Mouse (Mus musculus) embryonic facial prominence, embryonic 14.5 days (tissue): ENCODE measurements at regions not wholly inside any gene's neighbourhood (a gene's known extent, or its start where the extent isn't known, plus 50 kb on each side); places are given as distances from the start of the nearest gene placed in this dataset.

ENCODE experiments used
- ATAC-seq: fragments of 200-750 bp; cut with Nextera tagmentation; 2 replicates; pipeline ENCODE4 v1.8.0; 2017; ENCODE audit warnings: low read depth, moderate number of reproducible peaks, moderate TSS enrichment
- DNase-seq: peaks from one replicate; pipeline ENCODE4 v3.0.0-alpha.2; 2015; ENCODE audit warnings: low spot score
- H3K27ac ChIP-seq: fragments of 300-500 bp; sonication (generic); replicated peaks from 2 replicates; pipeline ENCODE4 v1.5.1; 2014; ENCODE audit warnings: low read depth, mild to moderate bottlenecking, low read length, moderate library complexity
- H3K27me3 ChIP-seq: fragments of 300-500 bp; sonication (generic); replicated peaks from 2 replicates; pipeline ENCODE4 v1.6.1; 2014; ENCODE audit warnings: low read length; ENCODE audit not compliant: control insufficient read depth, insufficient read depth
- H3K36me3 ChIP-seq: fragments of 300-500 bp; sonication (generic); 2 replicates; pipeline ENCODE4 v1.6.1; 2014; ENCODE audit warnings: low read length, mixed read lengths; ENCODE audit not compliant: control insufficient read depth, insufficient read depth
- H3K4me1 ChIP-seq: fragments of 300-500 bp; sonication (generic); 2 replicates; pipeline ENCODE4 v1.6.1; 2014; ENCODE audit warnings: antibody characterized with exemption, low read length; ENCODE audit not compliant: control insufficient read depth, insufficient read depth
- H3K4me2 ChIP-seq: fragments of 300-500 bp; sonication (generic); 2 replicates; pipeline ENCODE4 v1.6.1; 2014; ENCODE audit warnings: low read depth, mild to moderate bottlenecking, low read length, moderate library complexity, mixed read lengths
- H3K4me3 ChIP-seq: fragments of 300-500 bp; sonication (generic); 2 replicates; pipeline ENCODE4 v1.5.1; 2014; ENCODE audit warnings: low read depth, mild to moderate bottlenecking, low read length
- H3K9ac ChIP-seq: fragments of 300-500 bp; sonication (generic); 2 replicates; pipeline ENCODE4 v1.6.1; 2014; ENCODE audit warnings: low read depth, mild to moderate bottlenecking, low read length, moderate library complexity, mixed read lengths
- H3K9me3 ChIP-seq: fragments of 300-500 bp; sonication (generic); 2 replicates; pipeline ENCODE4 v1.6.1; 2016; ENCODE audit warnings: low read length; ENCODE audit not compliant: control insufficient read depth
- WGBS: fragments of 180-500 bp; shearing (Covaris S2); extraction: QIAGEN DNeasy Blood & Tissue Kit; methylation state at CpG from one replicate; pipeline ENCODE4 v1.1.7; 2014; 5-methylcytosine and 5-hydroxymethylcytosine counted together

DNA sequence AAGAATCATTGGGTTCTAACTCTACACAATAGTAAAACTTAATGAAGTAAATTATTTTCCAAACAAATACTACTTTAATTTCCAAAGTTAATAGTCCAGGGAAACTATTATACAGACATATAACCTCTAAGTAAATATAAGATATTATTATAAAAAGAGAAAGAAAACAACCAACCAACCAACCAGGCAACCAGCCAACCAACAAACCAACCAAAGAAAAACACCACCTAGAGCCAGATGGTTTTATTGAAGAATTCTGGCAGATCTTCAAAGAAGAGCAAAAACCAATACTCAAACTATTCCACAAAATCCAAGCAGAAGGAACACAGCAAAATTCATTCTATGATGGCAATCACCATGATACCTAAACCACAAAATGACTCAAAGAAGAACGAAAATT lies 1418.0 kb upstream of the Pabpc4l start:
- H3K27ac ChIP-seq: no peak overlapping the region
- no peak overlapping the region for H3K4me3 ChIP-seq
- no peaks in the 10 kb centered on the region for H3K9me3 ChIP-seq
- no peaks in the 10 kb centered on the region for H3K4me1 ChIP-seq
- DNase-seq (peak; percentile 23), ATAC-seq (no peak)
- no peak overlapping the region for H3K9ac ChIP-seq
- no peak overlapping the region for H3K4me2 ChIP-seq
- 58% methylated on average over 1 of the region's 1 CpGs for WGBS
- H3K27me3 ChIP-seq: no peaks in the 10 kb centered on the region
- H3K36me3 ChIP-seq: no peaks in the 10 kb centered on the region

DNA sequence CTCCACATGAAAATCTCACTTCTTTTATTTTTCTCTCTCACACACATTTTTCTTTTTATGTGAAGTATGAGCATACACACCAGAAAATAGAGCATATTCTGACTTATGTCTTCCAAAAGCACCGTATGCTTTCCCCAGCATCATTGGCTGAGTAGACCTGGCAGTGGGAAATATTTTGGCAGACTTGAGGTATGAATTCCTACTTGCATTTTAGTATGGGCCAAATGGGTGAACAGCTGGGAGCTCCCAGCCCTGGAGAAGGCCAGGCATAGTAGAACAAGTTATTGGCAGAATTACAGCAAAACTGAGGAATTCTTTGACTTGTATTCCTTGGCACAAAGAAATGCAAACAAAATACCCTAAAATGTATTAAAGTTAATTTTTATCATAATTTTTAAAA lies 1415.6 kb upstream of the Pabpc4l start:
- H3K4me3 ChIP-seq: no peak overlapping the region
- H3K27ac ChIP-seq: no peak overlapping the region
- no peaks in the 10 kb centered on the region for H3K4me1 ChIP-seq
- no peak for ATAC-seq
- H3K36me3 ChIP-seq: no peaks in the 10 kb centered on the region
- no peaks in the 10 kb centered on the region for H3K9me3 ChIP-seq
- no peak overlapping the region for H3K4me2 ChIP-seq
- DNase-seq: peak; percentile 42
- H3K27me3 ChIP-seq: no peaks in the 10 kb centered on the region
- WGBS: 78% methylated on average over 1 of the region's 1 CpGs
- H3K9ac ChIP-seq: no peak overlapping the region

DNA sequence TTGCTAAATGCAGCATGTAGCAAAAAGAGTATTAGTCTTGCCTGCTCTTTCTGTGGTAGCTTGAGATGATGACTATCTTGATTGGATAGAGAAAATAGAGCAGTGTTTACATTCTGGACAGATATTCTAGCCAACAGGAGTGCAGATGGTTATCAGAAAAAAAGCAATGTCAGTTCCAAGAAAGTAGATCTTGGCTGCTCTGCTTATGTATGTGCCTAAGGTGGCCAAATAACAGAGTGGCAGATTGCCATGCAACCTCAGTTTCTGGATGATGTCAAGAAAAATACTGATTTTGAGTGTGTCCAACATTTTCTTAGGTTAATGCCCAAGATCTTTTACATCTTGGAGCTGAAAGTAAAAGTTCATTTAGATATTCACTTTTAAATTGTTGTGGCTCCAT lies 1397.6 kb upstream of the Pabpc4l start:
- ATAC-seq: no peak
- Histone ChIP-seq H3K27me3 (no peaks in the 10 kb centered on the region), H3K4me1 (no peaks in the 10 kb centered on the region)

GRCm38 (mm10) chr3:47836541-47837240 lies 1388.7 kb upstream of the Pabpc4l start:
- no peak overlapping the region for H3K9ac ChIP-seq
- WGBS: 67% methylated on average over 3 of the region's 3 CpGs
- no peaks in the 10 kb centered on the region for H3K36me3 ChIP-seq
- no peak overlapping the region for H3K27ac ChIP-seq
- no peaks in the 10 kb centered on the region for H3K9me3 ChIP-seq
- H3K4me3 ChIP-seq: no peak overlapping the region
- ATAC-seq (no peak), DNase-seq (no peak)
- no peak overlapping the region for H3K4me2 ChIP-seq
- no peaks in the 10 kb centered on the region for H3K27me3 ChIP-seq
- H3K4me1 ChIP-seq: no peaks in the 10 kb centered on the region

More for the DNA sequence above, 1397.6 kb upstream of the Pabpc4l start:
- DNase-seq: peak; percentile 49
- Histone ChIP-seq H3K9me3 (no peaks in the 10 kb centered on the region), H3K27ac (no peak overlapping the region), H3K4me3 (no peak overlapping the region), H3K9ac (no peak overlapping the region), H3K4me2 (no peak overlapping the region), H3K36me3 (no peaks in the 10 kb centered on the region)

DNA sequence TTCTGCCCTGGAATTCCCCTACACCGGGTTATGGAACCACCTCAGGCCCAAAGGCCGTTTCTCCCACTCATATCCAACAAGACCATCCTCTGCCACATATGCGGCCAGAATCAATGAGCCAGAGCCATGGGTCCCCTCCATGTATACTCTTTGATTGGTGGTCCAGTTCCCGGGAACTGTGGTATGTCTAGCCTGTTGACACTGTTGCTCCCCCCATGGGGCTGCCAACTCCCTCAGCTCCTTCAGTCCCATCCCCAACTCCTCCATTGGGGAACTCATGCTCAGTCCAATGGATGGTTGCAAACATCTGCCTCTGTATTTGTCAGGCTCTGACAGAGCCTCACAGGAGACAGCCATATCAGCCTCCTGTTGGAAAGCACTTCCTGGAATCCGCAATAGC lies 1370.3 kb upstream of the Pabpc4l start:
- H3K36me3 ChIP-seq: no peaks in the 10 kb centered on the region
- no peak overlapping the region for H3K27ac ChIP-seq
- H3K4me1 ChIP-seq: no peaks in the 10 kb centered on the region
- no peak overlapping the region for H3K4me3 ChIP-seq
- no peak overlapping the region for H3K9ac ChIP-seq
- no peaks in the 10 kb centered on the region for H3K27me3 ChIP-seq
- DNase-seq (no peak), ATAC-seq (no peak)
- 0 out of 2 replicates have a peak, but pooled peaks cover 12% of the 10 kb centered on the region for H3K9me3 ChIP-seq
- H3K4me2 ChIP-seq: no peak overlapping the region
- WGBS: 88% methylated on average over 5 of the region's 5 CpGs

GRCm38 (mm10) chr3:47817564-47817963 lies 1369.5 kb upstream of the Pabpc4l start:
- H3K27me3 ChIP-seq: no peaks in the 10 kb centered on the region
- 74% methylated on average over 4 of the region's 4 CpGs for WGBS
- H3K4me3 ChIP-seq: no peak overlapping the region
- peak; percentile 63; the same call in 1 of the 2 replicates for ATAC-seq
- peak; percentile 13 for DNase-seq
- no peaks in the 10 kb centered on the region for H3K36me3 ChIP-seq
- H3K9me3 ChIP-seq: 0 out of 2 replicates have a peak, but pooled peaks cover 12% of the 10 kb centered on the region
- no peaks in the 10 kb centered on the region for H3K4me1 ChIP-seq
- H3K4me2 ChIP-seq: no peak overlapping the region
- H3K9ac ChIP-seq: no peak overlapping the region
- no peak overlapping the region for H3K27ac ChIP-seq
